Mouse (Mus musculus): ENCODE measurements at regions not wholly inside any gene's neighbourhood (a gene's known extent, or its start where the extent isn't known, plus 50 kb on each side); places are given as distances from the start of the nearest gene placed in this dataset.

GRCm38 (mm10) chr3:35235066-35235465 lies 518.8 kb upstream of the Atp11b start:
- no peak for DNase-seq

GRCm38 (mm10) chr3:35235772-35236171 lies 518.1 kb upstream of the Atp11b start:
- no peak for DNase-seq

GRCm38 (mm10) chr3:35237342-35237741 lies 516.6 kb upstream of the Atp11b start:
- DNase-seq = no peak

- DNase-seq = no peak
Observed at GRCm38 (mm10) chr3:35242349-35242748, 511.6 kb upstream of the Atp11b start.

GRCm38 (mm10) chr3:35242871-35243529 lies 510.9 kb upstream of the Atp11b start:
- no peak for DNase-seq

- DNase-seq = no peak
Observed at GRCm38 (mm10) chr3:35245003-35245402, 508.9 kb upstream of the Atp11b start.

GRCm38 (mm10) chr3:35245946-35246665 lies 507.8 kb upstream of the Atp11b start:
- no peak for DNase-seq

- DNase-seq = no peak
Observed at GRCm38 (mm10) chr3:35249160-35249559, 504.7 kb upstream of the Atp11b start.

- no peak for DNase-seq
Observed at GRCm38 (mm10) chr3:35250092-35250749, 503.7 kb upstream of the Atp11b start.

- no peak for DNase-seq
Observed at GRCm38 (mm10) chr3:35253861-35254260, 500.0 kb upstream of the Atp11b start.

GRCm38 (mm10) chr3:35260936-35261335 lies 493.0 kb upstream of the Atp11b start:
- no peak for DNase-seq

- DNase-seq = no peak
Observed at GRCm38 (mm10) chr3:35268949-35269348, 485.0 kb upstream of the Atp11b start.

- no peak for DNase-seq
Observed at GRCm38 (mm10) chr3:35269977-35270880, 483.7 kb upstream of the Atp11b start.

GRCm38 (mm10) chr3:35273546-35273945 lies 480.4 kb upstream of the Atp11b start:
- DNase-seq = no peak

GRCm38 (mm10) chr3:35280981-35281380 lies 472.9 kb upstream of the Atp11b start:
- no peak for DNase-seq

GRCm38 (mm10) chr3:35282106-35282505 lies 471.8 kb upstream of the Atp11b start:
- DNase-seq = no peak

GRCm38 (mm10) chr3:35294771-35295170 lies 459.1 kb upstream of the Atp11b start:
- DNase-seq = no peak

GRCm38 (mm10) chr3:35295746-35296145 lies 458.2 kb upstream of the Atp11b start:
- no peak for DNase-seq

- DNase-seq = no peak
Observed at GRCm38 (mm10) chr3:35299036-35299435, 454.9 kb upstream of the Atp11b start.

- DNase-seq = no peak
Observed at GRCm38 (mm10) chr3:35306013-35306412, 447.9 kb upstream of the Atp11b start.

GRCm38 (mm10) chr3:35314177-35314576 lies 439.7 kb upstream of the Atp11b start:
- DNase-seq = no peak

- no peak for DNase-seq
Observed at GRCm38 (mm10) chr3:35315162-35315561, 438.7 kb upstream of the Atp11b start.
